Mouse (Mus musculus) heart, postnatal 25 days (tissue): ENCODE results near the gene Tomm34. TPM values are rescaled to one million over a fixed set of nuclear protein-coding genes. Genes with fewer than 3 reads are reported as not detected.

Source experiments
- DNase-seq: peaks from one replicate; pipeline ENCODE4 v3.0.0; 2022; ENCODE audit warnings: low spot score
- intact Hi-C: fragments of 180-260 bp; cut with DNase I; formaldehyde crosslinking; loops from one replicate; pipeline ENCODE4 v1.15.1; 2025
- total RNA-seq, 2 experiments: library from RNA; stranded (reverse); gene quantifications; 2 replicates each; pipeline ENCODE4 v1.2.3; 2021

Gene Tomm34
- total RNA-seq, 2 experiments from 2014 or later: 17.8 to 18.7 TPM

GRCm38 (mm10) chr2:164025150-164025549 lies 45.8 kb downstream of the Tomm34 start, which contains the start of gene Pabpc1l:
Pabpc1l (plus strand) TSS chr2:164025450.
- no peak for DNase-seq
- intact Hi-C loops: no loop called here

DNA sequence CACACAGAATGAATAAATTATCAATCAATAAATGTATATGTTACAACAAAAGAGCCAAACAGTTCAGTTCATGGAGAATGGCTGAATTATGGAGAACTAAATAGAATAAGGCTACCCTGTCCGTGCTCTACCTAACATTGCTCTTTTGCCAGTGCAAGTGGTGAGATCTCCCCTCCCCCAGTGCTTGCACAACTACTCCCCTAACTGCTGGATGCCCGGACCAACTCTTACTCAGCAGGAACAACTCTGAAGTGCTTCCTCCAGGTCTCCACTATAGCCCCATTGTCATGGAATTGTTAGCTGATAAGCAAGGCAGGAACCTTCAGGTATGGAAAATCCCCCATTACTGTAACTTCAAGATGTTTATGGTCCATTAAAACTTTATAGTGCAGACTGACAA lies 48.9 kb downstream of the Tomm34 start:
- no peak for DNase-seq
- intact Hi-C loops: no loop called here

GRCm38 (mm10) chr2:164019943-164020342 lies 51.0 kb downstream of the Tomm34 start:
- no peak for DNase-seq
- intact Hi-C loops: no loop called here

- intact Hi-C loops: no loop called here
- DNase-seq: no peak
Measured at GRCm38 (mm10) chr2:164018910-164019309, 52.1 kb downstream of the Tomm34 start.

GRCm38 (mm10) chr2:164015304-164015703 lies 55.7 kb downstream of the Tomm34 start:
- intact Hi-C loops: no loop called here
- no peak for DNase-seq

- intact Hi-C loops: no loop called here
- no peak for DNase-seq
Measured at GRCm38 (mm10) chr2:164010944-164011343, 60.0 kb downstream of the Tomm34 start.

- no peak for DNase-seq
- intact Hi-C loops: no loop called here
Measured at GRCm38 (mm10) chr2:164010496-164010895, 60.5 kb downstream of the Tomm34 start.

- intact Hi-C loops: no loop called here
Measured at GRCm38 (mm10) chr2:164009227-164009626, 61.7 kb downstream of the Tomm34 start.

DNA sequence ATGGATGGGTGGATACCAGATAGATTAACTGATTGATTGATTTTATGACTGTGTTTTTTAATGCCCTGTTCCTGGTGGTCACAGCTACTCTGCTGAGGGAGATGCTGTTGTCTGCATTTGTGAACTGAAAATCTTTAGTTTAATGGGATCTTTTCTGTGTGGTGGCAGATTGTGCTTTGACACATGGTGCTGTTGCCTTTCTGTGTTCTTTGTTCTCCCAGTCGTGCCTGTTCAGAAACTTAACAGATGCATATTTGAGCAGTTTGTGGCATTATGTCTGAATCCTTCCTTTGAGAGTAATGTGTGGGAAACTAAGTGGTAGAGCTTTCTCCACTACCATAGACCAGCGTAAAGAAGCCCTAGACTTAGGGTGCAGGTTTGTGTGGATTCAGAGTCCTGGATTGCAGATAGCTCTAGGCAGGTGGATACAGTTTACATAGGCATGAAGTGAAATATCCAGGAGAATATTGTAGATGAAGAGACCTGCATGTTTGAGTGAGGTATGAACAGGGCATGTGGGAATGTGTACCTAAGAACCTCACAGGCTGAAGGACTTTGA lies 62.9 kb downstream of the Tomm34 start:
- DNase-seq: no peak
- intact Hi-C loops: no loop called here

More at GRCm38 (mm10) chr2:164009227-164009626, 61.7 kb downstream of the Tomm34 start:
- no peak for DNase-seq

GRCm38 (mm10) chr2:164007547-164007946 lies 63.4 kb downstream of the Tomm34 start:
- no peak for DNase-seq
- intact Hi-C loops: no loop called here

DNA sequence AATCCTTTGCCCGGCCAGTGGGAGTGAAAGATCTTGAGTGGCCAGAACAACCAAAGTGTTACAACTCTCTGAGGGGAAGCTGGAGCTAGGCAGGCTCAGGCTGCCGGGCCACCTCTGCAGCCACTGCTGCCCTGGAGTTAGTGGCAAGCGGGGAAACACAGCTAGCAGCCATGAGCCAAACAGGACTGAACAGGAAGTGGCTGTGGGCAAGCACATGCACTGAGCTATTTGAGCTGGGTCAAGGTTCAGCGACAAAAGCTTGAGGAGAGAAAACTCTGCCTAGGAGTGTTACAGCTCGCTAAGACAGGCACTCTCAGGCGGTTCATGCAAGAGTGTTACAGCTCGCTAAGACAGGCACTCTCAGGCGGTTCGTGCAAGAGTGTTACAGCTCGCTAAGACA lies 64.0 kb downstream of the Tomm34 start:
- DNase-seq: no peak
- intact Hi-C loops: no loop called here

DNA sequence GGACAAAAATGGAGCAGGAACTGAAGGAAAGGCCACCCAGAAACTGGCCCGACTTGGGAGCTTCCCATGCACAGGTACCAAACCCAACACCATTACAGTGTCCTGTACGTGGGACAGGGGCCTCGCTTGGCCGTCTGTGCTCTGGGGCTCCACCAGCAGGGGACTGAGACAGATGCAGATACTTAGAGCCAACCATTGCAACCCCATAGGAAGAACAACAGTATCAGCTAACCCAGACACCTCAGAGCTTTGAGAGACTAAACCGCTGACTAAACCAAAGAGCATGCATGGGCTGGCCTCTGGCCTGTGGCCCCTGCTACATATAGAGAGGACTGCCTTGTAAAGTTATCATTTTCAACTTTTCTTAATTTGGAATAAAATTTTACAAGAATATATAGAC lies 66.5 kb downstream of the Tomm34 start:
- intact Hi-C loops: no loop called here
- DNase-seq: no peak

Other genes with a start within 250 kb of the Tomm34 start
- gene Kcnk15, start 217.5 kb downstream of the Tomm34 start, total RNA-seq: not detected
- under 1 TPM; 0.31 to 0.39 TPM for gene Rims4, start 152.5 kb downstream of the Tomm34 start, total RNA-seq
- gene Ywhab, start 76.2 kb downstream of the Tomm34 start, total RNA-seq: 10 to 100 TPM; 74.3 to 82.2 TPM
- 1 to 10 TPM in 1 of 2 experiments, under 1 TPM in 1; 0.96 to 1.3 TPM for gene Pabpc1l, start 45.7 kb downstream of the Tomm34 start, total RNA-seq
- gene Stk4, start 847 bp downstream of the Tomm34 start, total RNA-seq: 10 to 100 TPM; 14.8 to 18.5 TPM
- gene Kcns1, start 99.9 kb upstream of the Tomm34 start, total RNA-seq: not detected
- not detected for gene Wfdc5, start 111.6 kb upstream of the Tomm34 start, total RNA-seq
- not detected for gene Wfdc12, start 119.4 kb upstream of the Tomm34 start, total RNA-seq
- gene Wfdc15a, start 129.0 kb upstream of the Tomm34 start, total RNA-seq: not detected
- not detected for gene Wfdc15b, start 150.5 kb upstream of the Tomm34 start, total RNA-seq
- not detected for gene Svs2, start 167.3 kb upstream of the Tomm34 start, total RNA-seq
- gene Svs3b, start 185.5 kb upstream of the Tomm34 start, total RNA-seq: not detected
- not detected for gene Svs4, start 207.3 kb upstream of the Tomm34 start, total RNA-seq
- gene Svs3a, start 218.1 kb upstream of the Tomm34 start, total RNA-seq: not detected
- not detected for gene Svs6, start 245.6 kb upstream of the Tomm34 start, total RNA-seq